Mouse (Mus musculus): Measurements from ENCODE around the gene Gm29133.

DNA sequence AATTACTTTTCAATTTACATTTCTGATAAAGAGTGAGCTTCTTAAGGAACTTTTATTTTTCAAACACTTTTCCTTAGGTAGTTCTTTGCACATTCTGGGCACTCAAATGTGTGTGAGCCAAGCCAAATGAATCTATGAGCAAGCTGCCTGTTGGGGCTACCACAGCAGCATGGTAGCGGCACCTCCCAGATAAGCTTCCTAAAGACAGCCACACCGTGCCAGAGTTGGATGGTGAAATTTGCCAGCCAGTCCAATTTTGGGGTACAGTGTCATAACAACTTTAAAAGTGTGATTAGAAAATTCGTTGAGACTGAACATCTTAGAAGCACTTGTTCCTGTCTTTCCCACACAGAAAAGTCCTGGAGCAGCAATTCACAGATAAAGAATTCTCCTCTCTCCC lies 41.5 kb upstream of the Gm29133 start:
- TF ChIP-seq E2F4 (IDR thresholded peaks at IDR 0.05; ENCODE audit: insufficient read depth): no peak
- TF ChIP-seq POLR2A (IDR thresholded peaks at IDR 0.05; ENCODE audit: insufficient read length, low read depth): no peak
- no peak for TF ChIP-seq USF1 (IDR thresholded peaks at IDR 0.05; ENCODE audit: low read depth)
- no peak for TF ChIP-seq MAX (IDR thresholded peaks at IDR 0.05; ENCODE audit: low read depth)
- no peak for TF ChIP-seq MYOG (IDR thresholded peaks at IDR 0.05; ENCODE audit: control insufficient read depth in 1 of 3, insufficient read depth in 1 of 3, insufficient read length in 2 of 3, low read depth in 2 of 3)
- TF ChIP-seq TCF12 (IDR thresholded peaks at IDR 0.05; ENCODE audit: insufficient read depth, poor library complexity, severe bottlenecking): no peak
- TF ChIP-seq REST (IDR thresholded peaks at IDR 0.05; ENCODE audit: insufficient read depth, insufficient read length): no peak
- no peak for TF ChIP-seq MYOD1 (IDR thresholded peaks at IDR 0.05; ENCODE audit: control insufficient read depth in 1 of 3, insufficient read length in 2 of 3, low read depth in 2 of 3)

Data from myocyte (in vitro differentiated cells).